Mouse (Mus musculus) CD8-positive naive resting alpha-beta T cell, adult 57 days (primary cell): ENCODE measurements around the gene Golim4. TPM values are rescaled to one million over a fixed set of nuclear protein-coding genes. Genes with fewer than 3 reads are reported as not detected.

Experiments used
- total RNA-seq: library from RNA; stranded (reverse); gene quantifications from one replicate; pipeline ENCODE4 v1.2.4, GENCODE M21; 2023

Golim4 gene
- 13.9 TPM for total RNA-seq

GRCm38 (mm10) chr3:75956551-75957302 lies at the start of gene Golim4:
Gene Golim4 (minus strand): TSS chr3:75956949.

Other genes starting within 250 kb of the Golim4 start
- gene Gm29133, start 208.8 kb downstream of the Golim4 start, total RNA-seq = not detected
- gene Fstl5, start 117.3 kb upstream of the Golim4 start, total RNA-seq = not detected